Comparison of ENCODE assay signal across 9 mouse cellular contexts in the genomic region with DNA sequence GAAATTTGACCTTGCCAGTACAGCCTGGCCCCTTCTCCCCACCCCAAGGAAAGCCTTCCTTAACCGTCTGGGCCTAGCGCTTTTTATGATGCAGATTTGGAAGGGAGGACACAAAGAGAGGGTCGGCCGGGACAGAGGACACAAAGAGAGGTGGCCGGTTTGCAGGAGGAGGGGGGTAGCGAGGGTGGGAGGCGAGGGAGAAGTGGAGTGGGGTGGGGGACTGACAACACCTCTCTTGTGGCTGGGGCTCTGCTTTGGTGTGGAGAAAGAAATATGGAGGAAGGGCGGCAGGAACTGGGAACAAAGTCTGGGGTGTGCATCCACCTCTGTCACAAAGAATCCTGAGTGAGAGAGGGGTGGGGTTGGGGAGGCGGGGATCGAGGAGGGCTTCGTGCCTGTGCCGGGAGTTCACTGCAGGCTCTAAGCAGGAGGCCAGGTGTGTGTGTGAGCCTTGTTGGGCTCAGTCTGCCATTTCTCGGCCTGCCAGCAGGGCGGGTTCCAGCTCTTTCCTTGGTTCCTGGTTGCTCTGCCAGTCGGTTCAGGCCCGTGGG.
A peak's percentile ranks its signal among the peaks of the same experiment; 100 is the strongest.
DNase-seq lines count a peak whose midpoint lies in the region; ATAC-seq lines count a peak whose summit lies in the region.
"Had no signal": no experiment of that assay in that cellular context is flagged by ENCODE, and none has a peak within 500 bp of the region (broad histone marks: within the 10 kb centered on the region; RNA-seq: fewer than 3 reads in every experiment).

No protein-coding gene starts in this region.

- no peaks in the 10 kb centered on the region for H3K27me3 ChIP-seq in lung, embryonic 15.5 days
- no peaks in the 10 kb centered on the region; the same call in 1 of the 2 replicates for H3K27me3 ChIP-seq in forebrain, embryonic 10.5 days (ENCODE audit: poor library complexity, severe bottlenecking)
- H3K27me3 ChIP-seq in intestine, embryonic 15.5 days (replicated peaks) = no peaks in the 10 kb centered on the region
- H3K27me3 ChIP-seq in neural tube, embryonic 13.5 days = peaks cover 3% of the 10 kb centered on the region; the same call in 1 of the 2 replicates

- H3K27ac ChIP-seq in lung, embryonic 15.5 days = no peak overlapping the region
- H3K27ac ChIP-seq in forebrain, embryonic 10.5 days = peak overlapping the region; percentile 93
- H3K27ac ChIP-seq in intestine, embryonic 15.5 days = no peak overlapping the region
- 0 out of 2 replicates have a peak overlapping the region, but pooled peaks have one; percentile 2 for H3K27ac ChIP-seq in neural tube, embryonic 13.5 days (replicated peaks)
- H3K27ac ChIP-seq: heart, embryonic 13.5 days had no signal

- WGBS in lung, embryonic 15.5 days = 19% methylated on average over 16 of the region's 16 CpGs
- WGBS in forebrain, embryonic 10.5 days = 6% methylated on average over 16 of the region's 16 CpGs
- WGBS in intestine, embryonic 15.5 days = 38% methylated on average over 16 of the region's 16 CpGs
- 9% methylated on average over 16 of the region's 16 CpGs for WGBS in neural tube, embryonic 13.5 days

- ATAC-seq in lung, embryonic 15.5 days (ENCODE audit: borderline replicate concordance, extremely low read depth, low FRiP score, low TSS enrichment) = peak; percentile 15; the same call in 1 of the 2 replicates
- ATAC-seq in intestine, embryonic 15.5 days = peak; percentile 42
- ATAC-seq in neural tube, embryonic 13.5 days (ENCODE audit: low read depth) = peak; percentile 46; the same call in 1 of the 2 replicates
- ATAC-seq in frontal cortex, adult (ENCODE audit: low TSS enrichment) = no peak
- ATAC-seq in activated CD4-positive, CD25-positive, alpha-beta regulatory T cell, adult 4 months = no peak

- no peaks in the 10 kb centered on the region for H3K36me3 ChIP-seq in lung, embryonic 15.5 days
- no peaks in the 10 kb centered on the region for H3K36me3 ChIP-seq in forebrain, embryonic 10.5 days (replicated peaks)
- H3K36me3 ChIP-seq in intestine, embryonic 15.5 days = no peaks in the 10 kb centered on the region
- H3K36me3 ChIP-seq in neural tube, embryonic 13.5 days = no peaks in the 10 kb centered on the region
- H3K36me3 ChIP-seq: heart, embryonic 13.5 days had no signal

- no peak overlapping the region for H3K4me3 ChIP-seq in lung, embryonic 15.5 days
- H3K4me3 ChIP-seq in forebrain, embryonic 10.5 days = peak overlapping the region; percentile 31; the same call in 1 of the 2 replicates
- H3K4me3 ChIP-seq in intestine, embryonic 15.5 days (replicated peaks) = no peak overlapping the region
- H3K4me3 ChIP-seq in neural tube, embryonic 13.5 days = no peak overlapping the region
- H3K4me3 ChIP-seq: heart, embryonic 13.5 days had no signal

- H3K9ac ChIP-seq in lung, embryonic 15.5 days = no peak overlapping the region
- H3K9ac ChIP-seq in intestine, embryonic 15.5 days = no peak overlapping the region
- H3K9ac ChIP-seq in neural tube, embryonic 13.5 days = no peak overlapping the region
- H3K9ac ChIP-seq: heart, embryonic 13.5 days had no signal

- peaks cover 33% of the 10 kb centered on the region for H3K4me1 ChIP-seq in lung, embryonic 15.5 days
- H3K4me1 ChIP-seq in forebrain, embryonic 10.5 days = peaks cover 69% of the 10 kb centered on the region
- peaks cover 31% of the 10 kb centered on the region for H3K4me1 ChIP-seq in intestine, embryonic 15.5 days (replicated peaks)
- peaks cover 31% of the 10 kb centered on the region for H3K4me1 ChIP-seq in neural tube, embryonic 13.5 days (replicated peaks)

- DNase-seq in lung, adult 18-20 months = no peak
- peak; percentile 84 for DNase-seq in forebrain, embryonic 10.5 days (ENCODE audit: extremely low spot score, low spot score)
- no peak for DNase-seq in left cerebral cortex, adult 9 months (ENCODE audit: low spot score in 2 of 2)

- H3K4me2 ChIP-seq in lung, embryonic 15.5 days = no peak overlapping the region
- no peak overlapping the region for H3K4me2 ChIP-seq in intestine, embryonic 15.5 days (replicated peaks)
- H3K4me2 ChIP-seq in neural tube, embryonic 13.5 days = no peak overlapping the region
- H3K4me2 ChIP-seq: heart, embryonic 13.5 days had no signal

- no peaks in the 10 kb centered on the region for H3K9me3 ChIP-seq in lung, embryonic 15.5 days
- H3K9me3 ChIP-seq in forebrain, embryonic 10.5 days = peaks cover 7% of the 10 kb centered on the region; the same call in 1 of the 2 replicates
- H3K9me3 ChIP-seq in intestine, embryonic 15.5 days = no peaks in the 10 kb centered on the region
- H3K9me3 ChIP-seq in neural tube, embryonic 13.5 days = no peaks in the 10 kb centered on the region

Comparison
In these comparisons a context has a peak if more than half of its experiments do, and no peak if none do; other contexts are left out.
1. ATAC-seq: peak in lung, embryonic 15.5 days (single experiment), intestine, embryonic 15.5 days (single experiment) and neural tube, embryonic 13.5 days (single experiment); none in frontal cortex, adult (single experiment) and activated CD4-positive, CD25-positive, alpha-beta regulatory T cell, adult 4 months (single experiment).
2. H3K27ac ChIP-seq: peak in forebrain, embryonic 10.5 days (single experiment) and neural tube, embryonic 13.5 days (single experiment); none in lung, embryonic 15.5 days (single experiment) and intestine, embryonic 15.5 days (single experiment).